Mouse (Mus musculus) ES-E14 (cell line): ENCODE measurements around the gene Scube1.

ENCODE experiments used
- CHD2 ChIP-seq: IDR thresholded peaks from 2 replicates; pipeline ENCODE4 v1.6.1; 2014; ENCODE audit warnings: mild to moderate bottlenecking, low read depth, low read length, inconsistent platforms
- HCFC1 ChIP-seq: IDR thresholded peaks from 2 replicates; pipeline ENCODE4 v1.6.1; 2012; ENCODE audit warnings: low read length, inconsistent platforms, borderline replicate concordance; ENCODE audit not compliant: insufficient read depth
- ZC3H11A ChIP-seq: IDR thresholded peaks from 2 replicates; pipeline ENCODE4 v1.6.1; 2012; ENCODE audit warnings: low read depth, mild to moderate bottlenecking, inconsistent platforms, low read length, borderline replicate concordance

GRCm38 (mm10) chr15:83727626-83728025, 2.8 kb upstream of the Scube1 start:
- TF ChIP-seq ZC3H11A, result no peak
- no peak for TF ChIP-seq HCFC1
- no peak for TF ChIP-seq CHD2
